Mouse (Mus musculus): ENCODE measurements around the gene Atf6. TPM values are rescaled to one million over a fixed set of nuclear protein-coding genes. Genes with fewer than 3 reads are reported as not detected.

Gene Atf6
- polyA plus RNA-seq (2015; fragmentation: Nextera tagmentation; extraction: Ambion mirVana): 9.1 and 9.2 TPM in 2 replicates

DNA sequence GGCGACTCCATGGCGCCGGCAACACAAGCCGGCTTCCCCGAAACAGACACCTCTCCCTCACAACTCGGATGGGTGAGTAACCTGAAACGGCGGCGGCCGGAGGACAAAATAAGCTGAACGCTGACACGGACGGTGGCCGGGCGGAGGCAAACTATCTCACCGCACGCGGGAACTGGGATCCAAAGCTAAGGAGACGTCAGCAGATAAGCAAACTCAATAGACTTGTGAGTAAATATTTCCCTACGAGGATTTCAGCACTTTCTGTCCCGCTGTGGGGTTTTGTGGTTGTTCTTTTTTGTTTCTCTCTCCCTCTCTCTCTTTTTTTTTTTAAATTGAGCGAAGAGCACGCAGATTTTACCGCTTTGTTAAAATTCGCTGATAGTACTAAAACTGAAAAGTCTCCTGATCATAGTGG lies at the start of gene Atf6:
TSS of gene Atf6 (minus strand) at position 81 of the 415 bp plus-strand sequence.
- under 1% methylated on average over 25 of the region's 25 CpGs for WGBS
- peak within 1 kb of the TSS; percentile 85 for H3K4me3 ChIP-seq (replicated peaks)
- peaks cover 10% of the 10 kb centered on the region for H3K4me1 ChIP-seq
- H3K9ac ChIP-seq: peak within 1 kb of the TSS; percentile 68
- ATAC-seq (replicated peaks; ENCODE audit: low FRiP score): peak; percentile 84
- no peaks in the 10 kb centered on the region for H3K9me3 ChIP-seq (replicated peaks)
- H3K27ac ChIP-seq: peak within 1 kb of the TSS; percentile 77
- peaks cover 11% of the 10 kb centered on the region; the same call in 1 of the 2 replicates for H3K36me3 ChIP-seq
- peak within 1 kb of the TSS; percentile 62 for H3K4me2 ChIP-seq
- H3K27me3 ChIP-seq: no peaks in the 10 kb centered on the region

DNA sequence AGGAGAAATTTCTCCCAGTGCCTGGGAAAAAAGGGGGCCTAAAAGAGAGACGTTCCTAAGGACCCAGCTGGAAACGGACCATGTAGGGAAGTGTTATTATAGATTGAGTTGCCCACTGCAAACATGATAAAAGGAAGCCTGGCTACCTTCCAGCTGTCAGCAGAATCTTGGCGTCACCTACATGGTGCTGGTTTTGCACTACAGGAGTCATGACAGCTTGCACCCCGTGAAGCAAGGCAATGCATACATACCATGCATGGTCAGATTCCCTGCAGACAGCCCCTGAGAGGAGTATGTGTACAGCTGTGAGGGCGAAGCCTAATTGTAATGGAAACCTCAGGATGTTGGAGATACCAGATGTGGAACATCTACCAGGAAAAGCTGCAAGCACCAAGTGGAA lies 48.1 kb upstream of the Atf6 start:
- no peaks in the 10 kb centered on the region for H3K36me3 ChIP-seq
- no peak overlapping the region for H3K4me2 ChIP-seq
- H3K4me3 ChIP-seq (replicated peaks): no peak overlapping the region
- no peaks in the 10 kb centered on the region for H3K9me3 ChIP-seq (replicated peaks)
- no peaks in the 10 kb centered on the region for H3K4me1 ChIP-seq
- H3K27ac ChIP-seq: no peak overlapping the region
- 72% methylated on average over 5 of the region's 5 CpGs for WGBS
- H3K9ac ChIP-seq: no peak overlapping the region
- no peak for ATAC-seq (replicated peaks; ENCODE audit: low FRiP score)
- no peaks in the 10 kb centered on the region for H3K27me3 ChIP-seq

DNA sequence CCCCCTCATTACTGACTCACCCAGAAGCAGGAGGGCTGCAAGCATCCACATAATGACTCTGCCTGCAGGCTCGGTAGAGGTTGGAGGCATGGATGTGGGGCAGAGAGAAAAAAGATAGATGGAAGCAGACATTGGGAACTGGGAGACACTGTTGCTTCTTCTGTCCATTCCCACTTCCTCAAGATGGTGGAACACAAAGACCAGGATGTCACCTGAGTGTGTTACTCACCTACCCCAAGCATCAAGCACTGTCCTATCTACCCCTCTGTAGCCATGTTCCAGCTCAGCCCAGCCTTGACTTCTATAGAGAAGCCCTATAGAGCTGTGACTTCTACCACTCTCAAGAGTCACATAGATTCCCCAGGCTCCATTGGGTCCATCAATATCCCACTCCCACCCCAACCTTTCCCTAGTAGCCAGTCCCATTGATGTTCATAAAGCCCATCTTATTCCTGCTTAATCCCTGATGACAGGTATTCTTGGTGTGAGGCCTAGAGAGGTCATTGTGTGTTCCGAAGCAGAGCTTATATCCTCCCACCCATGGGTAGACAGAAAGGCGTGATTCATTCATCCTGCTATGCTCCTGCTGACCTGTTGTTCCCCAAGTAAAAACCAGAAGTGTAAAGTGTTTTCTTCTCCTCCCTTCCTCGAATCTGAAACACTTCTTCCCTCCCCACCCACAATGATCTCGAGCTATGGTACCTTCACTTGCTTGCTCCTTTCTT lies 45.5 kb upstream of the Atf6 start, which contains the start of gene Fcrlb:
TSS of gene Fcrlb (minus strand) at position 51 of the 725 bp plus-strand sequence.
- Histone ChIP-seq H3K4me2 (no peak within 1 kb of the TSS), H3K9ac (no peak within 1 kb of the TSS), H3K9me3 (replicated peaks) (no peaks in the 10 kb centered on the region), H3K27ac (no peak within 1 kb of the TSS), H3K4me1 (peaks cover 7% of the 10 kb centered on the region), H3K4me3 (replicated peaks) (no peak within 1 kb of the TSS), H3K27me3 (peaks cover 21% of the 10 kb centered on the region), H3K36me3 (no peaks in the 10 kb centered on the region)
- 74% methylated on average over 5 of the region's 5 CpGs for WGBS
- no peak for ATAC-seq (replicated peaks; ENCODE audit: low FRiP score)

DNA sequence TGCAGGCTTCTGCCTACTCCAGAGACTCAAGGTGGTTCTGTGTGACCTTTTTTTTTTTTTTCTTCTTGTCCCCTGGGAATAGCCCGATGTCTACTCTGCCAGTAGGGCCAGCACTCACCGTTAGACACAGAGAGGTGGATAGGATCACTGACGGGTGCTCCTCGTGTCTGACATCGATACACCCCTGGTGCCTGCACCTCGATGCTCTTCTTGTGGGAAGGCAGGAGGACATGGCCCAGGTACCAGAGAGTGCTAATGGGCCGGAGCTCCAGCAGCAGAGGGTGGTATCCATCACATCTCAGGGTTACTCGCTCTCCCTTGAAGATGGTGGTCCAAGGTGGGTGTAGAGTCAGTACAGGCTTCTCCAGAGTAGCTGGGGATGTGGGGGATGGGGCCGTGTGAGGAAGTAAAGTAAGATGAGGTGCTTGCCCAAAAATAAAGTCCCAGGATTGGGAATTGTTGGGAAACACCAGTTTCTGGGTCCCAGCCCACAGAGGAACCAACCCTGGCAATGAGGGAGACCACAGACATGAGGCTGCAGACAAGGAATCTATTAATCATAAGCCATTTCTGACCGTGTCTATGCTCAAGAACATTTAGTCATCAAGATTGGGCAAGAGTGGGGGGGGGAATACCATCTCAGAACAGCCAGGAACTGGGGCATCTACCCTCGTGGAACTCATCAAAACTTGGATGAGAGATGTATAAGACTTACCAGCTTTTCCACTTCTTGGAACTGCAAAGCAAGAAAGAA lies 44.5 kb upstream of the Atf6 start:
- Histone ChIP-seq H3K27me3 (peaks cover 31% of the 10 kb centered on the region), H3K36me3 (no peaks in the 10 kb centered on the region), H3K9me3 (replicated peaks) (no peaks in the 10 kb centered on the region), H3K27ac (no peak overlapping the region), H3K4me1 (peaks cover 17% of the 10 kb centered on the region), H3K4me3 (replicated peaks) (no peak overlapping the region), H3K9ac (no peak overlapping the region), H3K4me2 (no peak overlapping the region)
- WGBS: 80% methylated on average over 11 of the region's 11 CpGs
- ATAC-seq (replicated peaks; ENCODE audit: low FRiP score): no peak

DNA sequence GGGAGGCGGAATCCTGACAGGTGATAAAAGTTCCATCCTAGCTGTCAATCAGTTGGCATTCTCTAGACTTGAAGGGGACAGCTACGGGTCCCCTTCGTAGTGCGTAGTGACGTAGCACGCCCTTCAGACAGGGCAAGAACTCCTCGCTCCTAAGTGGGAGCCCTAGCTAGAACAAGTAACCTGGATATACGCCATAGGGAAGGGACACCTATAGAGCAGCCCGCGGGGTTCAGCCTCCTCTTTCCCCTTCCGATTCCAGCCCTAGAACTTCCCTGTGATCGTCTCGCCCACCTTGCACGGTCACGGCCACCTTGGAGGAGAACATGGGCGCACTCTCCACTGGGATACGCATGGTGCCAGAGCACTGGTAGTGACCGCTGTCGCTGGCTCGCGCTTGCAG lies 40.8 kb upstream of the Atf6 start:
- peak overlapping the region; percentile 97 for H3K4me2 ChIP-seq
- H3K36me3 ChIP-seq: no peaks in the 10 kb centered on the region
- H3K27me3 ChIP-seq: peaks cover 53% of the 10 kb centered on the region
- peaks cover 17% of the 10 kb centered on the region for H3K4me1 ChIP-seq
- peak; percentile 57; the same call in 1 of the 2 replicates for ATAC-seq (replicated peaks; ENCODE audit: low FRiP score)
- no peak overlapping the region for H3K27ac ChIP-seq
- peak overlapping the region; percentile 53 for H3K4me3 ChIP-seq (replicated peaks)
- 0 out of 2 replicates have a peak overlapping the region, but pooled peaks have one; percentile 41 for H3K9ac ChIP-seq
- 3% methylated on average over 21 of the region's 21 CpGs for WGBS
- H3K9me3 ChIP-seq (replicated peaks): no peaks in the 10 kb centered on the region

DNA sequence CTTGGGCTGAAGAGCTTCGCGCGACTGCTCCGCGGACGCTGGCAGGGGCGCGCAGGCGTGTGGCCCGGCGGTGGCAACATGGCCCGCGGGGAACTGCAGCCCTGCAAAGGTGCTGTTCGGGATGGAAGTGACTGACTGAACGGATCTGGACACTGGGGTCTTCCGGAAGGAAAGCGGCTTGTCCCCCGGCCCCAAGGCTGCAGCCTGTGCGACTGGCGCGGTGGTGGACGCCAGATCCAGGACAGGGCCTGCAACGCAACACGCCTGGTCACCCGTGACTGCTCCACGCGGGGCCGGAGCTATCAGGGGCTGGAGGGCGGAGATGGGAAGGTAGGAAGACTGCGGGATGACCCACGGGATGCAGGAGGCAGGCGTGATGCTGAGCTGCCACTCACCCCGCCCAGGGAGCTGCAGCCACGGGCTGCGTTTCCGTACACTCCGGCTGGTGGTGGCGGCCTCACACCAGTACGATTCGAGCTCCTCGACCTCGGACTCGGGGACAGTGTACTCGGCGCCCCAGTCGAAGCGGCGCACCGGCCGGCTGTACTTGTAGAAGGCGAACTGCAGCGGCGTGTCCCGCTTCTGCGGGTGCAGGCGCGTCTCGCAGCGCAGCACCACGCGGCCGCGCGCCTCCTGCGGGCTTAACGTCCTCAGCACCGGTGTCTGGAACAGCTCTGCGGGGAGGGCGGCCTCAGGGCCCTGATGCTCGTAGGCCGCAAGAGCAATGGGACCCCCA lies 40.1 kb upstream of the Atf6 start:
- peak; percentile 66 for ATAC-seq (replicated peaks; ENCODE audit: low FRiP score)

DNA sequence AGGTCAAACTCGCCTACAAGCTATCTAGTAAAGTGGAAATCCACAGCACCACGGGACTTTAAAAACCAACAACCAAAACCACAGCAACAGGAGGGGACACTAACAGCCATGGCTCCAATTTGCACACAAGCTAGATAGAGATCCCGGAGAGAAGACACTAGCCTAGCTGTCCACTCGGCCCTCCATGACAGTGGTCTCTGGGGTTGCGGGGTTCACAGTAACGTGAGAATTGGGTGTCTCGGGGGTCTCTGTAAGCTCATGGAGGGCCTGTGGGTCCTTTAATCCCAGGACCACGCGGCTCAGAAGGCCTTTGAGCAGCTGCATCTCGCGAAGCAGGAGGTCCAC lies 39.5 kb upstream of the Atf6 start:
- peak overlapping the region; percentile 41 for H3K9ac ChIP-seq
- no peak overlapping the region for H3K27ac ChIP-seq
- peak overlapping the region; percentile 97 for H3K4me2 ChIP-seq
- no peaks in the 10 kb centered on the region for H3K36me3 ChIP-seq
- peak overlapping the region; percentile 53 for H3K4me3 ChIP-seq (replicated peaks)
- peaks cover 63% of the 10 kb centered on the region for H3K27me3 ChIP-seq
- peaks cover 17% of the 10 kb centered on the region for H3K4me1 ChIP-seq
- no peak for ATAC-seq (replicated peaks; ENCODE audit: low FRiP score)
- WGBS: 17% methylated on average over 11 of the region's 11 CpGs
- no peaks in the 10 kb centered on the region for H3K9me3 ChIP-seq (replicated peaks)

More for the DNA sequence above, 40.1 kb upstream of the Atf6 start:
- peak overlapping the region; percentile 97 for H3K4me2 ChIP-seq
- peak overlapping the region; percentile 41 for H3K9ac ChIP-seq
- no peaks in the 10 kb centered on the region for H3K9me3 ChIP-seq (replicated peaks)
- peaks cover 58% of the 10 kb centered on the region for H3K27me3 ChIP-seq
- H3K36me3 ChIP-seq: no peaks in the 10 kb centered on the region
- H3K4me1 ChIP-seq: peaks cover 17% of the 10 kb centered on the region
- under 1% methylated on average over 71 of the region's 71 CpGs for WGBS
- peak overlapping the region; percentile 53 for H3K4me3 ChIP-seq (replicated peaks)
- no peak overlapping the region for H3K27ac ChIP-seq

DNA sequence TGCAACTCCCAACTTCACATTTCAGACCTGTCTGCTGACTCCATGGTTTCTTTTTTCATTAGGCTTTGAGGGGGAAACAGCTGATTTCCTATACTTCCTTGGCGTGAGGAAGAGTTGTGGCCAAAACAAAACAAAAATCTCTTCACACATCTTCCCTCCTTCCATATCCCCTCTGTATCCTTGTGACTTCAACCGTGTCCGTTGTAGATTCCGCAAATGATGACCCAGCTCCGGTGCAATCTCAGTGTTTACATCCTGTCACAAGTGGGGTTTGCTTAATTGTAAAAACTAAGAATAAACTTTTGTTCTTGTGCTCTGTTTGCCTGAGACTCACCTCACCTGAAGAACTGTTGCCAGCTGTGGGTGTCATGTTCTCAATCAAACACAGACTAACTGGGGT lies 35.9 kb upstream of the Atf6 start:
- H3K27ac ChIP-seq: no peak overlapping the region
- no peaks in the 10 kb centered on the region for H3K9me3 ChIP-seq (replicated peaks)
- H3K4me2 ChIP-seq: no peak overlapping the region
- no peak overlapping the region for H3K4me3 ChIP-seq (replicated peaks)
- H3K9ac ChIP-seq: no peak overlapping the region
- WGBS: 54% methylated on average over 5 of the region's 5 CpGs
- peaks cover 54% of the 10 kb centered on the region for H3K27me3 ChIP-seq
- no peaks in the 10 kb centered on the region for H3K36me3 ChIP-seq
- no peak for ATAC-seq (replicated peaks; ENCODE audit: low FRiP score)
- H3K4me1 ChIP-seq: peaks cover 20% of the 10 kb centered on the region

DNA sequence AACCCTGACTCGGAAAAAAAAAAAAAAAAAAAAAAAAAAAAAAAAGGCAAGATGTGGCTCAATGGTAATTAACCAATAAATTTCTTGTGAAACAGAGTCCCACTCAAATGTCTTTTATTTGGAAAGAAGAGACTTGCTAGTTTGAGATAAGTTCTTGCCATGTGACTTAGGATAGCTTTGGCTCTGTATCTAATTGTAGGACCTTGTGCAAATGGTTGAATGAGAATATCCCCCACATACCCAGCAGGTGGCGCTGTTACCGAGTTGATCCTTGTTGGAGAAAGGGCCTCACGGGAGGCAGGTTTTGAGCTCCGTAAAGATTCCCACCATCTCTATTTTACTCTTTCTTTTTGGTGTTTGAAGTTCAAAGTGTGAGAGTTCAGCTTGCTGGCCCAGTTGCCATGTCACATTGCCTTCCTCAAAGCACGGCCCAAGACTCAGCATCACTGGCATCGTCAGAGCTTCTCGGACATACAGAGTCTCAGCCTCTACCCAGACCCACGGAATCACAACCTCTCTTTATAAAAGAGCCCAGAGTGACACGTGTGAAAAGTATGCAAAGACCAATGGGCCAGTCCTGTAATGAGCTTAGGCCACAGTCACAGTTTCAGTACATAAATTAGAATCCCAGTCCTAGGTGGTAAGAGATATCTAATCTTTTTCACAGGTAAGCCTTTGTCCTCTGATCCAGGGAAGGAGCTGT lies 34.1 kb upstream of the Atf6 start:
- 37% methylated on average over 10 of the region's 10 CpGs for WGBS
- H3K4me1 ChIP-seq: peaks cover 6% of the 10 kb centered on the region; the same call in 1 of the 2 replicates
- no peaks in the 10 kb centered on the region for H3K36me3 ChIP-seq
- no peaks in the 10 kb centered on the region for H3K9me3 ChIP-seq (replicated peaks)
- H3K27ac ChIP-seq: no peak overlapping the region
- peak overlapping the region; percentile 40 for H3K4me2 ChIP-seq
- no peak overlapping the region for H3K9ac ChIP-seq
- H3K27me3 ChIP-seq: peaks cover 52% of the 10 kb centered on the region
- H3K4me3 ChIP-seq (replicated peaks): 0 out of 2 replicates have a peak overlapping the region, but pooled peaks have one; percentile 2
- peak; percentile 43; the same call in 1 of the 2 replicates for ATAC-seq (replicated peaks; ENCODE audit: low FRiP score)

DNA sequence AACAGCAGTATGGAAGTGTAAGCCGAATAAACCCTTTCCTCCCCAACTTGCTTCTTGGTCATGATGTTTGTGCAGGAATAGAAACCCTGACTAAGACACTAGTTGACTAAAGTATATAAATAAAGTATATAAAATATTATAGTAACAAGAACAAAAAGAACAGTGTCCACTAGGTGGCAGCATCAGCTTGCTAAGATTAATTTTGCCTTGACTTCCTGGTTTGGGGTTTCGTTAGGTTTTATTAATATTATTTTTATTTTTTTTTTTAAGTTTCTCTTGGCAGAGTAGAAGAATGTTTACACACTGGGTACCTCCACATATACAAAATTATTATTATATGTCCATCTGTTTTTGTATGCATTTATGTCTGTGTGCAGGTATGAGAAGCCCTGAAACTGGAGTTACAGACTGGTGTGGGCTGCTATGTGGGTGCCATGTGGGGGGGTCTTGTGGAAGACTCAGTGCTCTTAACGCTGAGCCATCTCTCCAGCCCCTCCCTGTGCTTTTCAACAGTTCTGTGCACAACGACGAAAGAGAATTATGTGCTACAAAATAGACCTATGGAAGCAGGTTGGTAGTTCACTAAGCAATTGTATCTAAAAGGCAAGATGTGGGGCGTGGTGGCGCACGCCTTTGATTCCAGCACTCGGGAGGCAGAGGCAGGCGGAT lies 33.4 kb upstream of the Atf6 start:
- Histone ChIP-seq H3K4me3 (replicated peaks) (no peak overlapping the region), H3K27ac (no peak overlapping the region), H3K4me2 (peak overlapping the region; percentile 31), H3K27me3 (peaks cover 45% of the 10 kb centered on the region), H3K4me1 (peaks cover 6% of the 10 kb centered on the region; the same call in 1 of the 2 replicates), H3K9me3 (replicated peaks) (no peaks in the 10 kb centered on the region), H3K36me3 (no peaks in the 10 kb centered on the region), H3K9ac (no peak overlapping the region)
- no peak for ATAC-seq (replicated peaks; ENCODE audit: low FRiP score)
- 34% methylated on average over 10 of the region's 10 CpGs for WGBS

Data from kidney, embryonic 15.5 days (tissue).